Mouse (Mus musculus) small intestine, adult 2 months (tissue): ENCODE measurements around the gene Foxc2.
"Not testable (repeated sequence)": the region's sequence is repeated elsewhere in the genome, so short reads cannot be mapped to it uniquely, and the experiment has no call there.

Experiments
- CTCF ChIP-seq: fragments of 200-500 bp; IDR thresholded peaks from 2 replicates; pipeline ENCODE4 v1.5.1; 2012; ENCODE audit warnings: low read depth, mild to moderate bottlenecking, control low read depth, inconsistent platforms, low read length, moderate library complexity, mixed read lengths; ENCODE audit not compliant: insufficient replicate concordance, insufficient read length; ENCODE audit errors: extremely low read depth
- POLR2A ChIP-seq: fragments of 200-500 bp; IDR thresholded peaks from 2 replicates; pipeline ENCODE4 v1.6.1; 2012; ENCODE audit warnings: low read depth, mild to moderate bottlenecking, control low read depth, inconsistent platforms, low read length, moderate library complexity

DNA sequence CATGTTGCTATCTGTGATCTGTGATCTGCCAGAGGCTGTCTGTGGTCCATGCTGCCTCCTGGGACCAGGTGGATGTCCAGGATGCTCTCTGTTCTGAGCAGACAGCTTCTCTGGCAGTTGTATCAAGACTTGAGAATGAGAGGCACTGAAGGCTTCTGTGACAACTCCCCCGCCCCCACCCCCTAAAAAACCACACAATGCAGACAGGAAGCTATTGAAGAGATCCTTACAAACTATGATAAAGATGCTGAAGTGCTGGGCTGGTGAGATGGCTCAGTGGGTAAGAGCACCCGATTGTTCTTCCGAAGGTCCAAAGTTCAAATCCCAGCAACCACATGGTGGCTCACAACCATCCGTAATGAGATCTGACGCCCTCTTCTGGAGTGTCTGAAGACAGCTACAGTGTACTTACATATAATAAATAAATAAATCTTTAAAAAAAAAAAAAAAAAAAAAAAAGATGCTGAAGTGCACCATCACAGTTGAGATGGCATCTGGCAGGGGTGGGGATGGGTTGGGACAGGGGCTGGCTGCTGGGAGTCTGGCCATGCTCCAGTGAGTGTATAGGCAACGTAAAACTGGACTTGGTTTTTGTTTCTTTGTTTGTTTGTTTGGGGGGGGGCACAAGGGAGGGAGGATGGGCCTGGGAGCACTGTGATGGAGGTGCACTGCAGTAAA is 29.6 kb downstream of the Foxc2 start:
- not testable (repeated sequence) for TF ChIP-seq POLR2A, CTCF
